Mouse (Mus musculus): ENCODE data around the gene AA792892.
"Not testable (repeated sequence)": the region's sequence is repeated elsewhere in the genome, so short reads cannot be mapped to it uniquely, and the experiment has no call there.

Gene AA792892

GRCm38 (mm10) chr5:94339449-94339848 lies at the start of gene AA792892:
TSS of gene AA792892 (plus strand) at chr5:94339749.
- DNase-seq (ENCODE audit: low spot score in 2 of 2) = not testable (repeated sequence)

- DNase-seq (ENCODE audit: low spot score in 2 of 2) = not testable (repeated sequence)
Observed at GRCm38 (mm10) chr5:94306696-94307095, 32.9 kb upstream of the AA792892 start, which contains the start of gene A430089I19Rik. TSS of gene A430089I19Rik (minus strand) at chr5:94306796.

GRCm38 (mm10) chr5:94314135-94314534 lies 25.4 kb upstream of the AA792892 start, which contains the start of gene Gm6502:
TSS of gene Gm6502 (plus strand) at chr5:94314435.
- not testable (repeated sequence) for DNase-seq (ENCODE audit: low spot score in 2 of 2)
